Mouse (Mus musculus) liver, embryonic 14.5 days (tissue): Measurements from ENCODE around the gene Avil.

ENCODE experiments used
- CTCF ChIP-seq: IDR thresholded peaks from 2 replicates; pipeline ENCODE4 v1.5.1; 2016; ENCODE audit warnings: antibody characterized with exemption, low read depth, control low read depth
- EP300 ChIP-seq: IDR thresholded peaks from 2 replicates; pipeline ENCODE4 v1.6.1; 2016; ENCODE audit warnings: antibody characterized with exemption, low read depth

DNA sequence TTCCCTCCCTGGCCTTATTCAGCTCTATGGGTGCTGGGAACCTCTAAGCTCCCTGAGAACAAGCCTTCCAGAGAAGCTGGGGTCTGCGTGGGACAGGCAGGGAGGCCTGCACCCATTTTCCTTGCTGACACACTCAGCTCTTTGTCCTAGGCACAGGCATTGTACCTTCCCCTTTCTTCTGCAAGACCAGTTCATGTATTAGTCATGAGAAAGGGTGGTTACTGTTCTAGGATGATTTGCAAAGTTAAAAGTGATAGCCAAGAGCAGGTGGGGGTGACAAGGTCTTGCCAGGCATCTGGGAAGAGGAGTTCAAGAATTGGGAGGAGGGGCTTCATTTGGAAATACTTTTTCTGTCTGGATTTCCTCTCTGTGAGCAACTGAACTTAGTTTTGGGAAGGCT, 1.5 kb downstream of the Avil start:
- no peak for TF ChIP-seq CTCF
- no peak for TF ChIP-seq EP300
